Mouse (Mus musculus) midbrain, embryonic 14.5 days (tissue): ENCODE data around the gene F830045P16Rik. TPM values are rescaled to one million over a fixed set of nuclear protein-coding genes. Genes with fewer than 3 reads are reported as not detected.

ENCODE experiments used
- ATAC-seq: fragments of 200-750 bp; cut with Nextera tagmentation; 2 replicates; pipeline ENCODE4 v1.8.0; 2017; ENCODE audit warnings: moderate number of reproducible peaks, moderate library complexity; ENCODE audit not compliant: low FRiP score, low TSS enrichment
- DNase-seq: peaks from one replicate; pipeline ENCODE4 v3.0.0-alpha.2; 2015
- H3K27ac ChIP-seq: fragments of 300-500 bp; sonication (generic); replicated peaks from 2 replicates; pipeline ENCODE4 v1.5.1; 2014; ENCODE audit warnings: mild to moderate bottlenecking, low read depth, low read length, moderate library complexity
- H3K27me3 ChIP-seq: fragments of 300-500 bp; sonication (generic); 2 replicates; pipeline ENCODE4 v1.6.1; 2014; ENCODE audit warnings: low read length, control low read depth, mixed read lengths; ENCODE audit not compliant: control insufficient read depth, insufficient read depth
- H3K36me3 ChIP-seq: fragments of 300-500 bp; sonication (generic); 2 replicates; pipeline ENCODE4 v1.6.1; 2014; ENCODE audit warnings: low read length, control low read depth; ENCODE audit not compliant: control insufficient read depth, insufficient read depth
- H3K4me1 ChIP-seq: fragments of 300-500 bp; sonication (generic); 2 replicates; pipeline ENCODE4 v1.6.1; 2014; ENCODE audit warnings: mild to moderate bottlenecking, antibody characterized with exemption, low read length, control low read depth; ENCODE audit not compliant: control insufficient read depth, insufficient read depth
- H3K4me2 ChIP-seq: fragments of 300-500 bp; sonication (generic); 2 replicates; pipeline ENCODE4 v1.6.1; 2014; ENCODE audit warnings: mild to moderate bottlenecking, low read length, moderate library complexity
- H3K4me3 ChIP-seq: fragments of 300-500 bp; sonication (generic); replicated peaks from 2 replicates; pipeline ENCODE4 v1.5.1; 2014; ENCODE audit warnings: low read depth, low read length
- H3K9ac ChIP-seq: fragments of 300-500 bp; sonication (generic); replicated peaks from 2 replicates; pipeline ENCODE4 v1.6.1; 2014; ENCODE audit warnings: mild to moderate bottlenecking, low read length, moderate library complexity
- H3K9me3 ChIP-seq: fragments of 300-500 bp; sonication (generic); 2 replicates; pipeline ENCODE4 v1.6.1; 2016; ENCODE audit warnings: low read length, control low read depth, mixed read lengths; ENCODE audit not compliant: control insufficient read depth
- WGBS: fragments of 180-500 bp; shearing (Covaris S2); extraction: QIAGEN DNeasy Blood & Tissue Kit; methylation state at CpG from one replicate; pipeline ENCODE4 v1.1.7; 2014; 5-methylcytosine and 5-hydroxymethylcytosine counted together
- polyA plus RNA-seq: library from polyadenylated mRNA; unstranded; fragments of >200 nt; fragmentation: Nextera tagmentation; extraction: Ambion mirVana; gene quantifications from 2 replicates; pipeline ENCODE4 v1.2.1, GENCODE M21; 2014

The F830045P16Rik gene
- polyA plus RNA-seq, result not detected in 2 replicates

- no peaks in the 10 kb centered on the region for H3K36me3 ChIP-seq
- H3K4me2 ChIP-seq, result no peak within 1 kb of the TSS
- H3K9ac ChIP-seq, result no peak within 1 kb of the TSS
- no peaks in the 10 kb centered on the region for H3K9me3 ChIP-seq
- WGBS, result 48% methylated on average over 2 of the region's 2 CpGs
- DNase-seq (no peak), ATAC-seq (no peak)
- no peaks in the 10 kb centered on the region for H3K27me3 ChIP-seq
- no peak within 1 kb of the TSS for H3K4me3 ChIP-seq
- H3K27ac ChIP-seq, result 0 out of 2 replicates have a peak within 1 kb of the TSS, but pooled peaks have one; percentile 1
- H3K4me1 ChIP-seq, result peaks cover 19% of the 10 kb centered on the region
Measured at GRCm38 (mm10) chr2:129536377-129536776, at the start of gene F830045P16Rik. Gene F830045P16Rik, minus strand, starts transcription at chr2:129536602.

- Histone ChIP-seq H3K4me3 (no peak overlapping the region), H3K27me3 (no peaks in the 10 kb centered on the region), H3K9me3 (no peaks in the 10 kb centered on the region), H3K4me2 (no peak overlapping the region), H3K36me3 (no peaks in the 10 kb centered on the region), H3K9ac (no peak overlapping the region), H3K4me1 (peaks cover 9% of the 10 kb centered on the region; the same call in 1 of the 2 replicates), H3K27ac (no peak overlapping the region)
- WGBS, result 79% methylated on average over 11 of the region's 11 CpGs
- DNase-seq (no peak), ATAC-seq (no peak)
Measured at GRCm38 (mm10) chr2:129585904-129586514, 49.6 kb upstream of the F830045P16Rik start.

- Histone ChIP-seq H3K27me3 (no peaks in the 10 kb centered on the region), H3K9ac (no peak overlapping the region), H3K4me1 (peaks cover 9% of the 10 kb centered on the region; the same call in 1 of the 2 replicates), H3K4me3 (no peak overlapping the region), H3K9me3 (no peaks in the 10 kb centered on the region), H3K36me3 (no peaks in the 10 kb centered on the region), H3K4me2 (no peak overlapping the region), H3K27ac (no peak overlapping the region)
- DNase-seq (no peak), ATAC-seq (no peak)
- 14% methylated on average over 1 of the region's 1 CpGs for WGBS
Measured at GRCm38 (mm10) chr2:129584905-129585304, 48.5 kb upstream of the F830045P16Rik start.

- Histone ChIP-seq H3K4me3 (no peak overlapping the region), H3K4me1 (peaks cover 5% of the 10 kb centered on the region; the same call in 1 of the 2 replicates), H3K9ac (no peak overlapping the region), H3K27me3 (no peaks in the 10 kb centered on the region), H3K27ac (no peak overlapping the region), H3K4me2 (no peak overlapping the region), H3K36me3 (no peaks in the 10 kb centered on the region), H3K9me3 (no peaks in the 10 kb centered on the region)
- 92% methylated on average over 4 of the region's 4 CpGs for WGBS
- DNase-seq (no peak), ATAC-seq (no peak)
Measured at GRCm38 (mm10) chr2:129582261-129582660, 45.9 kb upstream of the F830045P16Rik start.

GRCm38 (mm10) chr2:129581826-129582225, 45.4 kb upstream of the F830045P16Rik start:
- H3K9ac ChIP-seq, result no peak overlapping the region
- peaks cover 5% of the 10 kb centered on the region; the same call in 1 of the 2 replicates for H3K4me1 ChIP-seq
- H3K27me3 ChIP-seq, result no peaks in the 10 kb centered on the region
- ATAC-seq (no peak), DNase-seq (no peak)
- no peak overlapping the region for H3K27ac ChIP-seq
- no peak overlapping the region for H3K4me2 ChIP-seq
- H3K4me3 ChIP-seq, result no peak overlapping the region
- H3K9me3 ChIP-seq, result no peaks in the 10 kb centered on the region
- WGBS, result 72% methylated on average over 3 of the region's 3 CpGs
- no peaks in the 10 kb centered on the region for H3K36me3 ChIP-seq

- no peak for ATAC-seq
- WGBS, result 86% methylated on average over 4 of the region's 4 CpGs
- no peak overlapping the region for H3K9ac ChIP-seq
Measured at GRCm38 (mm10) chr2:129580656-129581055, 44.3 kb upstream of the F830045P16Rik start.

GRCm38 (mm10) chr2:129576611-129577447, 40.4 kb upstream of the F830045P16Rik start:
- no peak for ATAC-seq
- H3K27me3 ChIP-seq, result no peaks in the 10 kb centered on the region
- no peak for DNase-seq
- H3K4me3 ChIP-seq, result no peak overlapping the region
- peaks cover 19% of the 10 kb centered on the region for H3K4me1 ChIP-seq
- WGBS, result 91% methylated on average over 8 of the region's 8 CpGs
- no peak overlapping the region for H3K27ac ChIP-seq
- H3K4me2 ChIP-seq, result no peak overlapping the region
- H3K9me3 ChIP-seq, result no peaks in the 10 kb centered on the region
- no peak overlapping the region for H3K9ac ChIP-seq
- no peaks in the 10 kb centered on the region for H3K36me3 ChIP-seq

More at GRCm38 (mm10) chr2:129580656-129581055, 44.3 kb upstream of the F830045P16Rik start:
- Histone ChIP-seq H3K4me3 (no peak overlapping the region), H3K36me3 (no peaks in the 10 kb centered on the region), H3K27me3 (no peaks in the 10 kb centered on the region), H3K9me3 (no peaks in the 10 kb centered on the region), H3K4me2 (no peak overlapping the region), H3K4me1 (peaks cover 5% of the 10 kb centered on the region; the same call in 1 of the 2 replicates), H3K27ac (no peak overlapping the region)
- no peak for DNase-seq

GRCm38 (mm10) chr2:129575113-129575512, 38.7 kb upstream of the F830045P16Rik start:
- DNase-seq (no peak), ATAC-seq (no peak)
- Histone ChIP-seq H3K9me3 (no peaks in the 10 kb centered on the region), H3K4me3 (no peak overlapping the region; the same call in 1 of the 2 replicates), H3K36me3 (no peaks in the 10 kb centered on the region), H3K9ac (no peak overlapping the region), H3K27ac (peak overlapping the region; percentile 79; the same call in 1 of the 2 replicates), H3K4me2 (peak overlapping the region; percentile 57; the same call in 1 of the 2 replicates), H3K27me3 (no peaks in the 10 kb centered on the region), H3K4me1 (peaks cover 19% of the 10 kb centered on the region)
- WGBS, result 92% methylated on average over 4 of the region's 4 CpGs
